ENCODE assay signal across 24 mouse cellular contexts in genomic region chr14:54267966-54268365, GRCm38 (mm10). TPM values are rescaled to one million over a fixed set of nuclear protein-coding genes. Genes with fewer than 3 reads are reported as not detected.
"Had no signal": no experiment of that assay in that cellular context is flagged by ENCODE, and none has a peak within 500 bp of the region (broad histone marks: within the 10 kb centered on the region; RNA-seq: fewer than 3 reads in every experiment).

No protein-coding gene starts in this region.

- H3K4me1 ChIP-seq: neural tube, embryonic 15.5 days; stomach, embryonic 15.5 days had no signal

- H3K9ac ChIP-seq: neural tube, embryonic 15.5 days; stomach, embryonic 15.5 days had no signal

- H3K27ac ChIP-seq: neural tube, embryonic 15.5 days; stomach, embryonic 15.5 days; stomach, postnatal 0 days had no signal

- H3K4me3 ChIP-seq: neural tube, embryonic 15.5 days; stomach, embryonic 15.5 days had no signal

- H3K27me3 ChIP-seq: neural tube, embryonic 15.5 days; stomach, embryonic 15.5 days had no signal

- DNase-seq: retina, postnatal 1 day; right cerebral cortex, adult 18-20 months; right cerebral cortex, postnatal 14 days; right cerebral cortex, postnatal 25 days; right cerebral cortex, postnatal 4 days; spleen, adult 18-20 months; thymus, adult 18-20 months; thymus, adult 2 months; thymus, postnatal 14 days; thymus, postnatal 25 days; thymus, postnatal 36 days; thymus, postnatal 4 days had no signal

- H3K9me3 ChIP-seq: neural tube, embryonic 15.5 days; stomach, embryonic 15.5 days had no signal

- H3K4me2 ChIP-seq: neural tube, embryonic 15.5 days; stomach, embryonic 15.5 days had no signal

RNA-seq across cellular contexts. Expression of gene Olfr49, which starts 16.8 kb away (rescaled TPM):
- total RNA-seq: neutrophil, adult 5-6 weeks had no signal
- polyA plus RNA-seq: neural tube, embryonic 14.5 days; neural tube, embryonic 15.5 days; small intestine, adult 2 months; spleen, adult 2 months; stomach, embryonic 14.5 days; stomach, embryonic 15.5 days; stomach, embryonic 16.5 days; testis, adult 2 months; thymus, adult 2 months; thymus, postnatal 0 days; urinary bladder, adult 2 months had no signal
